16 mouse cellular contexts compared by ENCODE assay signal in genomic region chr10:39328661-39329060, GRCm38 (mm10).
"Had no signal": no experiment of that assay in that cellular context is flagged by ENCODE, and none has a peak within 500 bp of the region (broad histone marks: within the 10 kb centered on the region; RNA-seq: fewer than 3 reads in every experiment).

No protein-coding gene starts in this region.

- ATAC-seq: liver, embryonic 12.5 days; liver, postnatal 0 days; lung, postnatal 0 days; midbrain, embryonic 13.5 days; midbrain, embryonic 15.5 days; midbrain, embryonic 16.5 days had no signal

- DNase-seq: liver; liver, embryonic 13.5 days; liver, postnatal 0 days; lung, adult 18-20 months; lung, adult 2 months; lung, embryonic 14.5 days; lung, postnatal 10 days; lung, postnatal 14 days; lung, postnatal 36 days; lung, postnatal 4 days; midbrain, embryonic 14.5 days had no signal
